Mouse (Mus musculus): ENCODE results near the gene Bnc2. TPM values are rescaled to one million over a fixed set of nuclear protein-coding genes. Genes with fewer than 3 reads are reported as not detected.
A peak's percentile ranks its signal among the peaks of the same experiment; 100 is the strongest.

Bnc2 gene
- polyA plus RNA-seq, 1 experiment from 2014 or later: 16.2 TPM

DNA sequence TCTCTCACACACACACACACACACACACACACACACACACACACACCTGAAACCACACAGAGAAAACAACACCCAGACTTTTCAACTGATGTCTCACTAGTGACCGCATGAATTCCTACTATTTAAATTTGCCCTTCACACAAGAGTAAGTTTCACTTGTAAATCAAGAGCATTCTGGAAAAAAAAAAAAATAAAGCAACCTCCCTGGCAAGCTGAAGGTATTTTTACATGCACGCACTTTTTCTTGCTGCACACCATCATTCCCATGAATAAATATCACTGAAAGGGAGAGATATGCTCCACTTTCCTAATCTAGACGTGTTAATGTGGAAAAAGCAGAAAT lies 216.9 kb downstream of the Bnc2 start:
- H3K4me2 ChIP-seq (ENCODE audit: low read depth, low read length): no peak overlapping the region
- no peaks in the 10 kb centered on the region for H3K36me3 ChIP-seq (ENCODE audit: control insufficient read depth, insufficient read depth, low read length)
- WGBS: 81% methylated on average over 3 of the region's 3 CpGs
- no peak overlapping the region for H3K27ac ChIP-seq (ENCODE audit: low read depth, low read length)
- H3K4me1 ChIP-seq (ENCODE audit: control insufficient read depth, insufficient read depth, low read length): peaks cover 5% of the 10 kb centered on the region; the same call in 1 of the 2 replicates
- ATAC-seq (ENCODE audit: low read depth): no peak
- no peak overlapping the region for H3K9ac ChIP-seq (replicated peaks; ENCODE audit: low read depth, low read length)
- no peaks in the 10 kb centered on the region for H3K9me3 ChIP-seq (ENCODE audit: control insufficient read depth, low read length)
- H3K27me3 ChIP-seq (ENCODE audit: control insufficient read depth, insufficient read depth, low read length): no peaks in the 10 kb centered on the region
- no peak overlapping the region for H3K4me3 ChIP-seq (ENCODE audit: low read depth, low read length)

DNA sequence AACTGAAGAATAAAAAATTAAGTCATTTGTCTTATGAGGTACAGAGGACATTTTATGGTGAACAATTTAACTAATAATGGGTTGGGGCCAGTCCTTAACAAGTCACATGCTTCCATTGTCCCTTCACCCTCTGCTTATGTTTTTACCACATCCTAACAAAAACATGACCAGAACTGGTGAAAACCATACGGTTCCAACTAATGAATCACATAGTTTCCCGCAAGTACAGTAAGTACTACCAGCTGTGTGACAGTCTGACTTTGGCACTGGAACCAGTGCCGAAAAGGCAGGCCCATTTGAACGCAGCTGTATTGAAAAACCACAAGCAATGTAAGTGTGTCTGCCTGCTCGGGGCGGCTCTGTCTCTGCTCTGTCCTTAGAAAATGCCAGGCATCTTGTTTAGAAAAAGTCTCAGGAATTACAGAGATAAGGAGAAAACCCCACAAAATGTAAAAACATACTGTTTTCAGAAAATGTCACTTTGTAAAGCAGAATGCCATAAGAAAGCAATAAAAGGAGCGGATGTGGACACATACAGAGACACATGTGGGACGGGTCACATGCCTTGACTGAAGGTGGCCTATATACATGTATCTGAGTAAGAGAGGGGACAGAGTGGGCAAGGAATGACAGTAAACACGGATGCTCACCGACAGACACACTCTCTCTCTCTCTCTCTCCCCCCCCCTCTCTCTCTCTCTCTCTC lies 217.4 kb downstream of the Bnc2 start:
- Histone ChIP-seq H3K27ac (ENCODE audit: low read depth, low read length) (no peak overlapping the region), H3K36me3 (ENCODE audit: control insufficient read depth, insufficient read depth, low read length) (no peaks in the 10 kb centered on the region), H3K4me1 (ENCODE audit: control insufficient read depth, insufficient read depth, low read length) (peaks cover 5% of the 10 kb centered on the region; the same call in 1 of the 2 replicates), H3K4me3 (ENCODE audit: low read depth, low read length) (no peak overlapping the region), H3K9me3 (ENCODE audit: control insufficient read depth, low read length) (no peaks in the 10 kb centered on the region), H3K9ac (replicated peaks; ENCODE audit: low read depth, low read length) (no peak overlapping the region), H3K4me2 (ENCODE audit: low read depth, low read length) (no peak overlapping the region), H3K27me3 (ENCODE audit: control insufficient read depth, insufficient read depth, low read length) (no peaks in the 10 kb centered on the region)
- no peak for ATAC-seq (ENCODE audit: low read depth)
- 72% methylated on average over 10 of the region's 10 CpGs for WGBS

DNA sequence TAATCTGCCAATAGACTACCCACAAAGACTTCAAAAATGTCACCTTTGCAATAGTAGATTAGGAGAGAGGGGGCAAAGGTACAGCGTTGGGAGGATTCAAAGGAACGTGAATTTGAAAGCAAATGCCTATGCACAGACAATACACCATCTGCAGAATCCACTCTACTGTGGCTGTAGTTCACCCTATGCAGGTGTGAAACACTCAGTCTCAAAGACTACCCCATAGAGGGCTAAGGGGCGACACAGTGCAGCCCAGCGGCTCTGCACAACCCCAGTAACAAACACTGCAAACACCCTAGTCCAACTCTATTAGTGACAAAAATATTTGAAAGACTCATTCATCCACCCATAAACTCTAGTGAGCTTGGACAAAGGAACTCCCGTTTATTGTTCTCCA lies 218.2 kb downstream of the Bnc2 start:
- H3K4me3 ChIP-seq (ENCODE audit: low read depth, low read length): no peak overlapping the region
- peak; percentile 41; the same call in 1 of the 2 replicates for ATAC-seq (ENCODE audit: low read depth)
- 73% methylated on average over 5 of the region's 5 CpGs for WGBS
- no peaks in the 10 kb centered on the region for H3K36me3 ChIP-seq (ENCODE audit: control insufficient read depth, insufficient read depth, low read length)
- no peaks in the 10 kb centered on the region for H3K27me3 ChIP-seq (ENCODE audit: control insufficient read depth, insufficient read depth, low read length)
- H3K4me1 ChIP-seq (ENCODE audit: control insufficient read depth, insufficient read depth, low read length): peaks cover 5% of the 10 kb centered on the region; the same call in 1 of the 2 replicates
- H3K27ac ChIP-seq (ENCODE audit: low read depth, low read length): no peak overlapping the region
- H3K9ac ChIP-seq (replicated peaks; ENCODE audit: low read depth, low read length): no peak overlapping the region
- H3K4me2 ChIP-seq (ENCODE audit: low read depth, low read length): no peak overlapping the region
- no peaks in the 10 kb centered on the region for H3K9me3 ChIP-seq (ENCODE audit: control insufficient read depth, low read length)

DNA sequence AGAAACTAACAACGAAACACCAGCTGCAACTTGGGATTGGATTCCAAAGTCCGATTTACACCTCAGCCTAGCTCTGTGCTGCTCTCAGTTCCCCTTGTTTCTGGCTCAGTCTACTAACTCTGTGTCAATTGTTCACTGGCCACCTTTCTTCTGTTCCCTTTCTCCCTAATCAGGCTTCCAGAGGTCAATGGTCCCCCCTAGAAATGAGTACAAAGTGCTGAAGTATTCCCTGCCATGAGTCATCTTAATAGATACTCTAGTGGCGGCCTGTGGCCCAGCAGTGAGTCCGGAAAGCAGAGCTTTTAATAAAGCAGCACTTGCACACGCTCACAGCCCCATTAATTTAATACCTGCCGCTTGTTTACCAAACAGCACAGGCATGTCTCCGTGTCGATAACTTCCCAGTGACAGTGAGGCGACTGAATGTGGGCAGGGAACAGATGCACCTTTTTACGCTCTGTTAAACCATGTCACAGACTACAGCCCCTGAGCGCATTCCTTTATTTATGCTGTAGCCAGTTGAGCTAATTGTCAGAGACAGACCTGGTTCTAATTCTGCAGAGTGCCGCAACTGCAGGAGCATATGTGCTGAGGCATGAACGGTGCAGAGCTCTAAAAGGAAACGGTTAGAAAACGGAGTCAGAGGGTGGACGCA lies 218.8 kb downstream of the Bnc2 start:
- Histone ChIP-seq H3K4me2 (ENCODE audit: low read depth, low read length) (no peak overlapping the region), H3K9me3 (ENCODE audit: control insufficient read depth, low read length) (no peaks in the 10 kb centered on the region), H3K4me1 (ENCODE audit: control insufficient read depth, insufficient read depth, low read length) (peaks cover 5% of the 10 kb centered on the region; the same call in 1 of the 2 replicates), H3K27me3 (ENCODE audit: control insufficient read depth, insufficient read depth, low read length) (no peaks in the 10 kb centered on the region), H3K36me3 (ENCODE audit: control insufficient read depth, insufficient read depth, low read length) (no peaks in the 10 kb centered on the region), H3K27ac (ENCODE audit: low read depth, low read length) (no peak overlapping the region), H3K4me3 (ENCODE audit: low read depth, low read length) (no peak overlapping the region), H3K9ac (replicated peaks; ENCODE audit: low read depth, low read length) (no peak overlapping the region; the same call in 1 of the 2 replicates)
- 51% methylated on average over 16 of the region's 16 CpGs for WGBS
- ATAC-seq (ENCODE audit: low read depth): peak; percentile 75

DNA sequence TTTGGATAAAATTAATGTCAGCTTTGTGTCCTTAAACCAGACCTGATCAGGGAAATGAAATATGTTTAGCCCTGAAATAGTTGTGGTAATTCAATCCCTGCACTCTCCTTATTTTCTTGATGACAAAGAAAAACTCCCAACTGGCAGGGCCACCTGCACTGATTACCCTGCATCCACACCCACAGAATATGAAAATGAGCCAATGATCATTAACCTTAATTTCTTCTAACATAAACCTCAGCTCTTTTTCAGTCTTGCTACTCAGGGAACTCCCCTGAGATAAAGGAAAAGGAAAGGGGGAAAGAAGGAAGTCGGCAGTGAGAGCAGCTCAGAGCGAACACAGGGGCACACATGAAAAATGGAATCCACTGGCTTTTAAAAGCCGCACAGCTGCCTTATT lies 220.6 kb downstream of the Bnc2 start:
- Histone ChIP-seq H3K4me1 (ENCODE audit: control insufficient read depth, insufficient read depth, low read length) (peaks cover 5% of the 10 kb centered on the region; the same call in 1 of the 2 replicates), H3K4me3 (ENCODE audit: low read depth, low read length) (no peak overlapping the region), H3K9ac (replicated peaks; ENCODE audit: low read depth, low read length) (no peak overlapping the region), H3K9me3 (ENCODE audit: control insufficient read depth, low read length) (no peaks in the 10 kb centered on the region), H3K36me3 (ENCODE audit: control insufficient read depth, insufficient read depth, low read length) (no peaks in the 10 kb centered on the region), H3K27me3 (ENCODE audit: control insufficient read depth, insufficient read depth, low read length) (no peaks in the 10 kb centered on the region), H3K27ac (ENCODE audit: low read depth, low read length) (no peak overlapping the region), H3K4me2 (ENCODE audit: low read depth, low read length) (no peak overlapping the region)
- no peak for ATAC-seq (ENCODE audit: low read depth)
- 43% methylated on average over 3 of the region's 3 CpGs for WGBS

DNA sequence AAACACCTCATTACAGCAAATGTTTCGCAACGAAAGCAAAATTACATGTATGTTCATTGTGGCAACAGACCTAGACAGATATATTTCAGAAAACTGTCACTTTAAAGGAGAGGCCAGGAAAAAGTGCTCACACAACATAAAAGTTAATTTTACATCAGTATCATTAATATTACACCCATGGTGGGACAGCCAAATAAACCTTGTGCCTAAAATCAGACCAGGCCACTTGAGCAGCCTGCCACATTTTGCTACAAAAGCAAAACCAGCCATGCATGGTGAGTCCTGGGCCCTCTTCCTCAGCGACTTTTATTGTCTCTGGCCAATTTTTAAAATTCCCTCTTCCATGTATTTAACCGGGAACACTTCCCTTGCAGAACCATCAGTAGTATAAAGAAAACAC lies 221.5 kb downstream of the Bnc2 start:
- 74% methylated on average over 4 of the region's 4 CpGs for WGBS
- no peaks in the 10 kb centered on the region for H3K27me3 ChIP-seq (ENCODE audit: control insufficient read depth, insufficient read depth, low read length)

DNA sequence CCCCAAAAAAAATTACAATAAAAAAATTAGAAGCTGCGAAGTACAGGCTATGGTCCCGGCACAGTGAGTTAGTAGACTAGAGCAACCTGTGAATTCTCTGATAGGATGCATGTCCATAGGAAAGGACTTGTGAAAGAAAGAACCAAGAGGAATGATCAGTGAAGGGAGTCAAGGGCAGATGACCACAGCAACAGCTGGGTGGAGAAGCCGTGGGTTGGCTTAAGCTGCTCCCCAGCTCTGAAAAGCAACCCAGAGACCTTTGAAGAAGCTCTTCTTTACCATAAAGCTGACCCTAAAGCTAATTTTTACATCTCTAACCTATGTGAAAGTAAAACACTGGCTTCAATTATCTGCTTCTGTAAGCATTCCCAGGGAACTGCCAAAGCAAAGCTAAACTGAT lies 222.4 kb downstream of the Bnc2 start:
- WGBS: 89% methylated on average over 3 of the region's 3 CpGs
- Histone ChIP-seq H3K9ac (replicated peaks; ENCODE audit: low read depth, low read length) (no peak overlapping the region), H3K9me3 (ENCODE audit: control insufficient read depth, low read length) (no peaks in the 10 kb centered on the region), H3K4me1 (ENCODE audit: control insufficient read depth, insufficient read depth, low read length) (peaks cover 5% of the 10 kb centered on the region; the same call in 1 of the 2 replicates), H3K4me2 (ENCODE audit: low read depth, low read length) (no peak overlapping the region), H3K27ac (ENCODE audit: low read depth, low read length) (no peak overlapping the region), H3K4me3 (ENCODE audit: low read depth, low read length) (no peak overlapping the region), H3K36me3 (ENCODE audit: control insufficient read depth, insufficient read depth, low read length) (no peaks in the 10 kb centered on the region), H3K27me3 (ENCODE audit: control insufficient read depth, insufficient read depth, low read length) (no peaks in the 10 kb centered on the region)
- ATAC-seq (ENCODE audit: low read depth): no peak

More for the DNA sequence above, 221.5 kb downstream of the Bnc2 start:
- no peak overlapping the region for H3K4me2 ChIP-seq (ENCODE audit: low read depth, low read length)
- no peak overlapping the region for H3K4me3 ChIP-seq (ENCODE audit: low read depth, low read length)
- no peak overlapping the region for H3K9ac ChIP-seq (replicated peaks; ENCODE audit: low read depth, low read length)
- H3K27ac ChIP-seq (ENCODE audit: low read depth, low read length): no peak overlapping the region
- ATAC-seq (ENCODE audit: low read depth): no peak
- no peaks in the 10 kb centered on the region for H3K9me3 ChIP-seq (ENCODE audit: control insufficient read depth, low read length)
- peaks cover 5% of the 10 kb centered on the region; the same call in 1 of the 2 replicates for H3K4me1 ChIP-seq (ENCODE audit: control insufficient read depth, insufficient read depth, low read length)
- H3K36me3 ChIP-seq (ENCODE audit: control insufficient read depth, insufficient read depth, low read length): no peaks in the 10 kb centered on the region

DNA sequence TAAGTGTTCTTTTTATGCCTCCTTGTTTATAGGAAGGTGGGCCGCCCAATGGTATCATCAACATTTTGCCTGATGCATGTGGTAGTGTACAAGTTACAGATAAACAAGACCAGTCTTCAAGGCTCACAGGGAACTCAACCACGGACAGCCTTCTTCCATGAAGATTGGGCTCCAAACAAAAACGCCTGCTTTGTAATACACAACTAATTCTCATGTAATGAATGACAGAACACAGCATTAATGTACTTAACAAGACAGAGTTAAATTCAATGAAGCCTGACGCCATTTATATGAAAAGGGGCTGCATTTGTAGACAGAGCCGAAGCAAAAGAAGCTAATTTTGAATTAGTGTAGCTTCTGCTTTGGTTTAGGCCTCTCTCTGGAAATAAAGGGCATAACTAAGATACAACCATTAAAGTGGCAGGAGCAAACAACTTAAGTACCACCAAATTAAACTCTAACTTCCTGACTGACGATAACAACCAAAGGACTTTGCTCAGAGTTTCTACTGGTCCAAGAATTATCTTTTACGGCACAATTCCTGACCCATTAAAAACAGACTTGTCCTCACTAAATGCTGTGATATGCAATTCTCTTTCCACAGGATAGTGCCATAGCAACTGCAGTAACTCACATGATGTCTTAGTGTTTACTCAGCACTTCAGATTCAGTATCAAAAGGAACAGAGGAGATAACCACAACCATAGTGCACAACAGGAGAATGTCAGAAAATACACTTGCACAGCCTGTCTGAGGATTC lies 225.6 kb downstream of the Bnc2 start:
- no peak overlapping the region for H3K4me3 ChIP-seq (ENCODE audit: low read depth, low read length)
- no peak overlapping the region for H3K9ac ChIP-seq (replicated peaks; ENCODE audit: low read depth, low read length)
- no peak overlapping the region for H3K4me2 ChIP-seq (ENCODE audit: low read depth, low read length)
- H3K36me3 ChIP-seq (ENCODE audit: control insufficient read depth, insufficient read depth, low read length): no peaks in the 10 kb centered on the region
- H3K9me3 ChIP-seq (ENCODE audit: control insufficient read depth, low read length): no peaks in the 10 kb centered on the region
- no peaks in the 10 kb centered on the region for H3K4me1 ChIP-seq (ENCODE audit: control insufficient read depth, insufficient read depth, low read length)
- H3K27me3 ChIP-seq (ENCODE audit: control insufficient read depth, insufficient read depth, low read length): no peaks in the 10 kb centered on the region
- ATAC-seq (ENCODE audit: low read depth): no peak
- 65% methylated on average over 7 of the region's 7 CpGs for whole genome bisulfite sequencing
- H3K27ac ChIP-seq (ENCODE audit: low read depth, low read length): no peak overlapping the region

DNA sequence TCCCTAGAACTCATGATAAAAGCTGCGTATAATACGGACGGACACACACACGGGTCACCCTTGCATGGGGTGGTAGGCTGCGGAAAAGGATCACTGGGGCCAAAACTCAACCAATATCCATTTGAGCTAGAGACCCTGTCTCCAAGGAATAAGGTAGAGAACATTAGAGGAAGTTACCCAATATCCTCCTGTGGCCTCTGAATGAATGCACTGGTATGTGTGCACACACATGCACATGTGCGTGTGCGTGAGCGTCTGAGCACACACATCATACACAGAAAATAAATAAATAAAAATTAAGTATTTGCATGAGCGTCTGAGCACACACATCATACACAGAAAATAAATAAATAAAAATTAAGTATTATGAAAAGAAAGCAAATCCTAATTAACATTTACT lies 241.8 kb downstream of the Bnc2 start:
- Histone ChIP-seq H3K4me2 (ENCODE audit: low read depth, low read length) (no peak overlapping the region), H3K27ac (ENCODE audit: low read depth, low read length) (no peak overlapping the region), H3K9me3 (ENCODE audit: control insufficient read depth, low read length) (no peaks in the 10 kb centered on the region), H3K27me3 (ENCODE audit: control insufficient read depth, insufficient read depth, low read length) (no peaks in the 10 kb centered on the region), H3K36me3 (ENCODE audit: control insufficient read depth, insufficient read depth, low read length) (no peaks in the 10 kb centered on the region), H3K4me3 (ENCODE audit: low read depth, low read length) (no peak overlapping the region), H3K9ac (replicated peaks; ENCODE audit: low read depth, low read length) (no peak overlapping the region), H3K4me1 (ENCODE audit: control insufficient read depth, insufficient read depth, low read length) (no peaks in the 10 kb centered on the region)
- ATAC-seq (ENCODE audit: low read depth): no peak
- 93% methylated on average over 9 of the region's 9 CpGs for WGBS

All from neural tube, embryonic 14.5 days (tissue).